Mouse (Mus musculus) heart, adult 8-10 months (tissue): Measurements from ENCODE around the gene 1600015I10Rik. TPM values are rescaled to one million over a fixed set of nuclear protein-coding genes. Genes with fewer than 3 reads are reported as not detected.
"Not testable (repeated sequence)": the region's sequence is repeated elsewhere in the genome, so short reads cannot be mapped to it uniquely, and the experiment has no call there.

ENCODE experiments used
- DNase-seq: peaks from one replicate; pipeline ENCODE4 v3.0.0; 2022; ENCODE audit warnings: low spot score
- total RNA-seq, 4 experiments: library from RNA; stranded (reverse); gene quantifications; 2 replicates each; pipeline ENCODE4 v1.2.4; 2022

1600015I10Rik gene
- total RNA-seq, result not detected

DNA sequence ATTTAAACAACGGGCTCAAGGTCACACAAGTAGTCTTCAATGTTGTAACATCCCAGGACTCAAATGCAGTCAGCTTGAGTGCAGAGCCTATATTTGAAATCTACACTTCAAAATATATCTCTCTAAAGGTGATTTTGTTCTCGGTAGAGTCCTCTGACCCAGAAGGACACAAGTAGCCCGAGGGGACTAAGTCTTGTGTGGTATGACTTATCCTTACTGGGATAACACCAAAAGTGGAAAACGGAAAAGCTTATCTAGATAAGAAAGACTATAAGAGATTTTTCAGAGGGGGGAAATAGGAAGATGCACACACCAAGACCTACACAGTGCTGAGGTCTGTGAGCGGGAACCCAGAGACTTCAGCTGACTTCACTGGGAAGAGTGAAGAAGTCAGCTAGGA, at the start of gene 1600015I10Rik:
Gene 1600015I10Rik (plus strand): TSS at position 301 of the 400 bp plus-strand sequence.
- no peak for DNase-seq

DNA sequence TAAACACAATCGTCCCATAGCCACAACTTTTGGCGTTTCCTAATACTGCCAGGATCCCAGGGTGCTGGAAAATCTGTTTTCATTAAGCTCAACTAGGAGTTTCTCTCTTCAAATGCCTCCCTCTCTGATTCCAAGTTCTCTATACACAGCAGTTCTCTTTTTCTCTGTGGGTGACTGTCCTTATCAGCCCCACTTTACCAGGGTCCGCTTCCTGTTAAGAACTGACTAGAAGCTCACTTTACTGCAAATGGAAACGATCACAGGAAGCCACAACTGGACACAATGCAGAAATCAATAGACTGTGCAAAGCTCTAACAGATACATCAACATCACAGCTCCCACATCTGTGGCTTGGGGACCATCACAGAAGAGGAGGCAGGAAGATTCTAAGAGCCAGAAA, 35.5 kb upstream of the 1600015I10Rik start:
- DNase-seq, result no peak

DNA sequence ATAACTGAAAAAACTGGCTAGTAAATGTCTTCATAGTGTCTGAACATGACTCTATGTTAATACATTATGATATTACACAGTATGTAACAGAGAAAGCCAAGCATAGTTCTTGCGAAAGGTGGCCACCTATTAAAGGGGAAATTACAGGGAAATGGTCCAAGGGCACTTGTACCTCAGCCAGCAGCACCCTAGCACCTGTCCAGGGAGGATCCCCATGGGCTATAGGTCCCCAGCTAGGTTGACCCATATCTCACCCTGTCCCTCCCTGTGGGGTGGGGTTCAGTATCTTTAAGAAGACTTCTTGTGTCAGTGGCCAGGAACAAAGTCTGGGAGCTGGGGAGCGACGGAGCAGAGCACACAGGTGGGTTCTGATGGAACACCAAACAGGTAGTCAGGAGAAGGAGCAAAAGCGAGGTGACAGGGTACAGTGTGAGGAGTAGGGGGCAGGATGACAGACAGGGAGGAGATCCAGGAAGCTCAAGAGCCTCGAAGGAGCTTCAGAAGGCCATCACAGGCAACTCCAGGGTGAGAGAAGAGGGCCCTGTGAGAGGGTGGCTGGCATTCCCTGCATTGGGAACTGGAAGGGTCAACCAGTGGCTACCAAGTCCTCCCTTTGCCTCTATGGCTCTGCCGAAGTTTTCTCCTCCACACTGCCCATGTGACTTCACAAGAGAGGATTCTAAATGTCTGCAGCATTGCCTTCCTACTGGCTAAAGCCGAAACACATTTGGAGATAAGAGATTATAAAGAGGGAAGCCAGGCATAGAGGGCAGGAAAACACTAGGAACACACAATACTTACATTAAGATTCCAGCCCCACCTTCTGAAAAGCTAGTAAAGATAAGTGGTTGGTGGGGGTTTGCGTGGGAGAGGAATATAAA, 34.5 kb upstream of the 1600015I10Rik start:
- no peak for DNase-seq

DNA sequence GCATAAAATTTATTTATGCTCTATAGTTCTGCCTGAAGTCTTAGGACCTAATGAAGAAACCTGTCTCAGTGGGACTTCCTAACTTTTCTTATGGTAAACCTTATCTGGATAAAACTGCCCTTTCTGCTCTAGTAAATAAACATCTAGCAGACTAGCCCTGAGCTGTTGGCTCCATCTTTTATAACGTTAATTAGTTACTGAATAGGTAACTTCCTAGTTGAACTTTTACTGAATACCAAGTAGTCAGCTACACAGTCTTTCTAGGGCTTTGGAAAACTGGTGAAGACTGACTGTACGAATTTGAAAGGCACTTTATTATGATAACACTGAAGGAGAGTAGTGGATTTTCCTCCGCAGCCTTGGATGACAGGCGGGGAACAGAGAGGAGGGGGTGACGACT, 33.8 kb upstream of the 1600015I10Rik start:
- no peak for DNase-seq

- no peak for DNase-seq
Observed at GRCm38 (mm10) chr6:48896956-48897355, 32.7 kb upstream of the 1600015I10Rik start.

GRCm38 (mm10) chr6:48901316-48901715, 28.4 kb upstream of the 1600015I10Rik start:
- DNase-seq, result not testable (repeated sequence)

- DNase-seq, result no peak
Observed at GRCm38 (mm10) chr6:48902511-48903406, 26.9 kb upstream of the 1600015I10Rik start.

DNA sequence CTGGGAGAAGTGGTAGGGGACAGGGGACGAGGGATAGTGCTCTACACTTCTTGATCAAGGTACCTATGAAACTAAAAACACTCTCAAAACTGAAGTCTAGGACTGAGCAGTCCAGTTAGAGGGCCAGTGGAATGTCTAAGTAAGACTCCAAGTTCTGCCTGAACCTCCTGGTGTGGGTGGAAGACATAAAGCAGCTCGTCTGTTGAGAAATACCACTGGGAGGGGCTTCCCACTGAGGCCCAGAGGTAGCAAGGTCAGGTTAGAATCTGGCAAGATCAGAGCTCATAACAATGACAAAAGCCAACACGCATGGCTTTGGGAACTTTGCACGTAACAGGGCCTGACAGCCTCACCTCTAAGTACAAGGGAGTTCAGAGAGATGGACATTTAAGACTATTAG, 26.3 kb upstream of the 1600015I10Rik start:
- no peak for DNase-seq

GRCm38 (mm10) chr6:48905606-48906005, 24.1 kb upstream of the 1600015I10Rik start:
- no peak for DNase-seq

DNA sequence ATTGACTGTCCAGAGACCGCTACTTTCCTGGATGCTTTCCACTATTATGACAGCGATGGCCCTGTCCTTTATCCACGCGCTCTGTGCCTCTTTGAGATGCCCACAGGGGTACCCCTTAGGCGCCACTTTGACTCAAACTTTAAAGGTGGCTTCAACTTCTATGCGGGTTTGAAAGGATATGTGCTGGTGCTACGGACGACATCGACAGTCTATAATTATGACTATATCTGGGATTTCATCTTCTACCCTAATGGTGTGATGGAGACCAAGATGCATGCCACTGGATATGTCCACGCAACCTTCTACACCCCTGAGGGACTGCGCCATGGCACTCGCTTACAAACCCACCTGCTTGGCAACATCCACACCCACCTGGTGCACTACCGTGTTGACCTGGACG, 23.3 kb upstream of the 1600015I10Rik start:
- no peak for DNase-seq

DNA sequence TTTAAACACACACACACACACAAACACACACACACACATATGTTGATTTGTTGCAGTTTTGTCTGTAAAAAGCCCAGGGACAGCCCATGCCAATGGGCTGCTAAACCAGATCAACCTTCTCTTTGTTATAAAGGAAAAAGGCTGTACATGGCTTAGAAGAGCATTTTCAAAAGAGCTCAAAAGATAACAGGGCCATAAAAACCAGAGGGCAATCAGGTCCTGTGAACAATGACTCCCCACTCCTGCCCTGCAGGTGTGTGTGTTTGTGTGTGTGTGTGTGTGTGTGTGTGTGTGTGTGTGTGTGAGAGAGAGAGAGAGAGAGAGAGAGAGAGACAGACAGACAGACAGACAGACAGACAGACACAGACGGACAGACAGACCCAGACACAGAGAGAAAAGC, 20.5 kb upstream of the 1600015I10Rik start:
- DNase-seq, result no peak

- DNase-seq, result no peak
Observed at GRCm38 (mm10) chr6:48912033-48912432, 17.7 kb upstream of the 1600015I10Rik start.

- DNase-seq, result no peak
Observed at GRCm38 (mm10) chr6:48913587-48913986, 16.1 kb upstream of the 1600015I10Rik start.

GRCm38 (mm10) chr6:48949596-48949995, 19.9 kb downstream of the 1600015I10Rik start:
- no peak for DNase-seq

GRCm38 (mm10) chr6:48950676-48951075, 21.0 kb downstream of the 1600015I10Rik start:
- no peak for DNase-seq

GRCm38 (mm10) chr6:48951630-48952029, 21.9 kb downstream of the 1600015I10Rik start:
- no peak for DNase-seq

DNA sequence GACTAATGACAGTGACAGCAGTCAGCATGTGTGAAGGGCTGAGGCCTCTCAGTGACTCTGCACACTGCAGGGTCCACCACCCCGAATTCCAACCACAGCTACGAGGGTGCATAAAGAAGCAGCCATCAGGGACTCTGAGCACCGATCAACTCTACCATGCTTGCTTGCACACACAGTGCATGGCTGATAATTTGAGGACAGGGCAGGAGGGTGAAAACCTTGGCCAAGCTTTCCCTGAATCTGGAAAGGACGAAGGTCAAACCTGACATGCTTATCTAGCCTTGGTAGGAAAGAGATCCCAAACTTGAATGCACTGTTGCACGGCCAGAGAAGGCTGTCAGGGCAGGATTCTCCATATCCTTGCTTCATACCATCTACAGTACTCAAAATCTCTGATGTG, 23.5 kb downstream of the 1600015I10Rik start:
- no peak for DNase-seq

DNA sequence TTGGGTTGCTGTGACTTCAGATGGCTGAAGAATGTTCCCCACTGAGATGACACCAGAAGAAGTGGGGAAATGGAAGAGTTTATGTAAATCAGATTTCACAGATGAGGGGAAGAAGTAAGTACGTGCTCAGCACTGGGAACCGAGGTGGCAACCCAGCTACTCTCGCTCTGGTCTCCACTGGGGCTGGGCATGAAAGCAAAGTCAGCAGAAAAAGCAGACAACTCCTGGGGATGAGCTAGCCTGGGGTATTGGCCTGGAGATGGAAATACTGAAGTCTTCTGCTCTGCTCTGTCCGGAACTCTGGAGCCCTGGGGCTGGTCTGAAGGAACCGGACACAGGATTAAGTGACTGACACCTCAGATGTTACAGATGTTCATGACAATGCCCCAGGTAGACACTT, 24.5 kb downstream of the 1600015I10Rik start:
- DNase-seq, result no peak

DNA sequence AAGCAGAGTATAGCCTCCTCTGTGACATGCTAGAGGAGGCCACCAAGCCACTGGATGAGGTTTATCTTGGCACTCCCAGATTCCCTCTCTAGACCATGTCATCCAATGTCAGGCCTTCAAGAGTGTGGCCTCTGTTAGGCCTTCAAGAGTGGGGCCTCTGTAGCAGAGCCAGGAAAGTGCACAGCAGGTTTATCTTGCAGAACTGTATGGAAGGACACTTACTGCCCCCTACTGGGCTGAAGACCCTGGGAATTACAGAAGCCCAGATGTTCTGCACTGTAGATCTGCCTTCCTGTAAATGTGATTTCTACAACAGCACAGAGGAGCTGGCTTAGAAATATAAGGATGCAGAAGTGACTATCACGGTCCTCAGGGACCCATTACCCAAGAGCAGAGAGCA, 25.3 kb downstream of the 1600015I10Rik start:
- peak; percentile 28 for DNase-seq

GRCm38 (mm10) chr6:48956785-48957184, 27.1 kb downstream of the 1600015I10Rik start:
- no peak for DNase-seq

- no peak for DNase-seq
Observed at GRCm38 (mm10) chr6:48958053-48958452, 28.4 kb downstream of the 1600015I10Rik start.

DNA sequence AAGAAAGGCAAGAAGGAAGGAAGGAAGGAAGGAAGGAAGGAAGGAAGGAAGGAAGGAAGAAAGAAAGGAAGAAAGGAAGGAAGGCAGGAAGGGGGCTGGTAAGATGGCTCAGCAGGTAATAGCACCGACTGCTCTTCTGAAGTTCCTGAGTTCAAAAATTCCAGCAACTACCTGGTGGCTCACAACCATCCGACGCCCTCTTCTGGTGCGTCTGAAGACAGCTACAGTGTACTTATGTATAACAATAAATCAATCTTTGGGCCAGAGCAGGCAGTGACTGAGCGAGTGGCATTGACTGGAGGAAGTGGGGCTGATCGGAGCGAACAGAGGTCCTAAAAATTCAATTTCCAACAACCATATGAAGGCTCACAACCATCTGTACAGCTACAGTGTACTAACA, 29.5 kb downstream of the 1600015I10Rik start:
- DNase-seq, result not testable (repeated sequence)
